Mouse (Mus musculus): ENCODE measurements around the gene Ttll7.
A peak's percentile ranks its signal among the peaks of the same experiment; 100 is the strongest.

Gene Ttll7

GRCm38 (mm10) chr3:146994670-146995415 is 142.7 kb downstream of the Ttll7 start:
- no peak for DNase-seq (ENCODE audit: low spot score)

- DNase-seq (ENCODE audit: low spot score) = no peak
Observed at GRCm38 (mm10) chr3:146999148-146999547, 147.0 kb downstream of the Ttll7 start.

GRCm38 (mm10) chr3:147000963-147001362 is 148.8 kb downstream of the Ttll7 start:
- no peak for DNase-seq (ENCODE audit: low spot score)

GRCm38 (mm10) chr3:147001557-147001956 is 149.4 kb downstream of the Ttll7 start:
- DNase-seq (ENCODE audit: low spot score) = no peak

GRCm38 (mm10) chr3:147016506-147016905 is 164.3 kb downstream of the Ttll7 start:
- no peak for DNase-seq (ENCODE audit: low spot score)

- DNase-seq (ENCODE audit: low spot score) = no peak
Observed at GRCm38 (mm10) chr3:147019506-147019905, 167.3 kb downstream of the Ttll7 start.

- no peak for DNase-seq (ENCODE audit: low spot score)
Observed at GRCm38 (mm10) chr3:147026248-147026647, 174.1 kb downstream of the Ttll7 start.

- no peak for DNase-seq (ENCODE audit: low spot score)
Observed at GRCm38 (mm10) chr3:147028382-147028781, 176.2 kb downstream of the Ttll7 start.

GRCm38 (mm10) chr3:147029718-147030117 is 177.6 kb downstream of the Ttll7 start:
- DNase-seq (ENCODE audit: low spot score) = peak; percentile 4

- DNase-seq (ENCODE audit: low spot score) = no peak
Observed at GRCm38 (mm10) chr3:147030266-147030880, 178.2 kb downstream of the Ttll7 start.

All from ovary, postnatal 36 days (tissue).